Mouse (Mus musculus): ENCODE data around the gene Xrcc1.

The Xrcc1 gene

GRCm38 (mm10) chr7:24546068-24546614, at the start of gene Xrcc1, which contains the start of gene Pinlyp:
Xrcc1 (plus strand) TSS chr7:24546289.
Pinlyp (minus strand) TSS chr7:24546118.
- DNase-seq (ENCODE audit: low read depth, low spot score), result no peak

GRCm38 (mm10) chr7:24499856-24500577, 46.1 kb upstream of the Xrcc1 start:
- DNase-seq (ENCODE audit: low read depth, low spot score), result peak; percentile 92

DNA sequence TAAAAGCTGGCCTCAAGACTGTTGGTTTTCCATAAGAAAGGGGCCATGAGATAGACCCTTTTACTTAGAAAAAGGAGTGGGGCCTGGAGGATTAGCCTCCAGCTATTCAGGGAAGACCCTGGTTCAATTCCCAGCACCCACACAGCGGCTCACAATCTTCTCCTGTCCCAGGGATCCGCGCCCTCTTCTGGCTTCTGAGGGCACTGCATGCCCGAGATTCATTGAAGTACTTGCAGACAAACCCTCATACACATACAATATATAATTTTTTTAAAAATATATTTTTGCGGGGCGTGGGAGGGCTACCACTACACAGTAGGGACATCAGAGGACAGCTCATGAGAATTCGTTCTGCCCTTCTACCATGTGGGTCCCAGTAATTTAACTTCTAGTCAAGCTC, 45.2 kb upstream of the Xrcc1 start:
- peak; percentile 88 for DNase-seq (ENCODE audit: low read depth, low spot score)

- DNase-seq (ENCODE audit: low read depth, low spot score), result peak; percentile 77
Measured at GRCm38 (mm10) chr7:24501492-24501891, 44.6 kb upstream of the Xrcc1 start.

DNA sequence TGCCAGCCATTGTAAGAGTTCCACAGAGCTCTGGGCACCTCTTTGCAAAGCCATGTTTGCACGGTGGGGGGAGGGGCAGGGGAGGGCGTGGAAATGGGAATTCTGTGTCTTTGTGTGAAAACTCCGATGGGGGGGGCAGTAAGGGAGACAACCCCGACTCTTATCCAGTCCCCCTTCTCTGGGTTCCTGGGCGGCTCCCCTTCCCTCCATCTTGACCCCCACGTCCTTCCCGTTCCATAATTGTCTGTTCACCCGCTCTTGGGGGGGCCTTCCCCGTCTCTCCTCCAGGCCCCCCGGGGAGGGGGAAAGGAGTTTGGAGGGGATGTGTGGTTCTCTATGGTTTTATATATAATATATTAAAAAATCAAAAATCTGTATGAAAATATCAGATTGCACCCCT, 42.1 kb upstream of the Xrcc1 start:
- DNase-seq (ENCODE audit: low read depth, low spot score), result no peak

DNA sequence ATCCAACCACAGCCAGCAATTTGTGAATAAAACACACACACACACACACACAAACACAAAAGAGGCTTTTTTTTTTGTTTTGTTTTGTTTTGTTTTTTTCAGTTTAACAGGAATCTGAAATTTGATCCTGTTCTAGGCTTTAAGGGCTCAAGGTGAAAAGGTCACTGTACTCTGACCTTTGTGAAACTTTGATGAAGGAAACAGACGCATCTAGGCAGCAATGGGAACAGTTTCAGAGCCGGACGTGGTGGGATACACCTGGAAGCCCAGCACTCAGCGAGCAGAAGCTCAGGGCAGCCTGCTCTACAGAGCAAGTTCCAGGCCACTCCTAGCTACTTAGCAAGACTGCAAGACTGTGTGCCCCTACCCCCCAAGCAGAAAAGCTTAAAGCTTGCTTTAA, 41.2 kb upstream of the Xrcc1 start:
- peak; percentile 78 for DNase-seq (ENCODE audit: low read depth, low spot score)

DNA sequence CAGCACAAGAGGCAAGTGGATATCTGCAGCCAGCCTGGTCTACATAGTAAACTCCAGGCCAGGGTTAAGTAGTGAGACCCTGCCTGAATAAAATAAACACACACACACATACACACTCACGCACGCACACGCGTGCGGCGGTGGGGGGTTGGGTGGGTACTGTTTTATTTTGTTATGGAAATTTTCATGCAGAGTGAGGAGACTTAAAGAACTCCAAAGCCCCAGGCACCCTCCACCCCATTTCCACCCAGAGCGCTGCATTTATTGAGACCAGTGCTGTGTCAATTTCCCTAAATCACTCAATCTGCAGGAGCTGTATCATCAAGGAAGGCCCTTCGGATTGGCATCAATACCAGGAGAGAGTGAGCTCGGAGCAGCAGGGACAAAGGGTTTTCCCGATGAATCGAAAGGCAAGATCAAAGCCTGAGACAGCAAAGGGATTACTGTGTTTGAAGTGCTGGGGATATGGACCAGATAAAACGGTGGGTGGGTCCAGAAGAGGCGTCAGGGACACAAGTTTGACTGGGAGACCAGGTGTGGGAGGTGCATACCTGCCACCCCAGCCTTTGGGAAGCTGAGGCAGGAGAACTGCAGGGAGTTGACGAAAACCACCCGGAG, 40.5 kb upstream of the Xrcc1 start:
- peak; percentile 75 for DNase-seq (ENCODE audit: low read depth, low spot score)

- DNase-seq (ENCODE audit: low read depth, low spot score), result no peak
Measured at GRCm38 (mm10) chr7:24506065-24506459, 40.0 kb upstream of the Xrcc1 start.

DNA sequence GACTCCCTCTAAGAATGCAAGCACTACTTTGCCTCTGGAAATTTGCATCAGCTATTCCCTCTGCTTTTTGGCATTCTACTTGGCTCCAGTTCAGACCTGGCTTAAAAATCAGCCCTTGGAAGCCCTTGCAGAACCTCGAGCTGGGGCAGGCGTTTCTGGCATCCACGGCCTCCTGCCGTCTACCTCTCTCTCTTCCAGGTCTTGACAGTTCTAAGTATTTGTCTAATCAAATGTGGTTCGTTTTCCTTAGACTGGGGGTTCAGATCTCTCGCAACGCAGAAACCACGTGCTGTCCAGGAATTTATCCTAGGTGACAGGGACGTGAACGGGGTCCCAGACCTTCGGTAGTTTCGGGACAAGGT, 39.6 kb upstream of the Xrcc1 start:
- no peak for DNase-seq (ENCODE audit: low read depth, low spot score)

DNA sequence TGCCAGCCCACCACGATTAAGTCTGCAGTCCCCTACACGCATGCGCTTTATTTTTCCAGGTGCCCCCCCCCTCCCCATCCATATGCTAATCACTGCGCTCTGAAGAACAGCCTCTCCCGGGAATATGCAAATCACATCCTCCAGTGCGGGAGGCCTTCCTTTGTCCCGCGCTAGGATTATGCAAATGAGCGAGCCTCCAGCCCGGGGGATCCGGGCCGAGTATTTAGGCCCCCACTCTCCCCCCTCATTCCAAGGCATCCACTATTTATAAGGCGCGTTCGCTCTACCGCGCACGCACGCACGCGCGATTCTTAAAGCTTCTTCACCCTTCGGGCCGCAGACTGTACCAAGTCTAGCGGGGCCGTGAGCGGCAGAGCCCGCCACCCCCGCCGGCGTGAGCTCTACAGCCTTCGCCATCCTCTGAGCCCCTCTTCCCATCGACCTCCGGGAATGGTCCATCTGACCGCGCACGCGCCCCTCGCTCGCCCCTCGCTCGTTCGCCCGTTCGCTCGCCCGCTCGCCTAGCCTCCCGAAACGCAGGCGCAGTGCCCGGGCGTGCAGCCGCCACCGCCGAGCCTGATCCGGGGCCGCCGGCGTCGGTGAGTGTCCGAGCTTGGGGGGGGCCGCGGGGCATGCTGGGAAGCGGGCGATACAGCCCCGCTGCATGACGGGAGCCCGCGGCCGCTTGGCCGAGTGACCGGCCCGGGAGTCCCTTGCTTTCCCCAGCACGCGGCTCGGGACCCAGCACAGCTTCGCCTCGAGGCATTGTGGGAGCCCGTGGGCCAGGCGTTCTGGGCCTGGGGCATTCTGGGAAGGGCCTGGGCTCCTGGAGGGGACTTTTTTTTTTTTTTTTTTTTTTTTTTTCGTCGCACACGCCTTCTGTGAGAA, 39.0 kb upstream of the Xrcc1 start, which contains the start of gene Zfp428:
Gene Zfp428 (plus strand): TSS at position 169 of the 888 bp plus-strand sequence.
- DNase-seq (ENCODE audit: low read depth, low spot score), result peak; percentile 95

DNA sequence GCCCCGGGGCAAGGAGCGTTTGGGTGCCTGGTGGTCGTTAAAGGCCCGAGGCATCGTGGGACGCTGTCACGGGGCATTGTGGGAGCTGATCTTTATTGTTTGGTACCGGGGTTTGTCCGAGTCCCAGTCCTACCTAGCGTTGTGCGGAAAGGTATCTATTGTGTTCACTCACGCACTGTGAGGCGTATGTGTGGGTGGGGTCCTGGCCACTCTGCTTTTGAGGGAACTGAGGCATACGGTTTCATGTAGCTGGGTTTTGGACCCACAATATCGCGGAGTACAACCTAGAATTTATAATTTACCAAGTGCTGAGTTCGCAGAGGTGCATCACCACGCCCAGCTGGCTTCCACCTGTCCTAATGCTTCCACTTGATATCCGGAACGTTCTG, 38.4 kb upstream of the Xrcc1 start:
- DNase-seq (ENCODE audit: low read depth, low spot score), result no peak

DNA sequence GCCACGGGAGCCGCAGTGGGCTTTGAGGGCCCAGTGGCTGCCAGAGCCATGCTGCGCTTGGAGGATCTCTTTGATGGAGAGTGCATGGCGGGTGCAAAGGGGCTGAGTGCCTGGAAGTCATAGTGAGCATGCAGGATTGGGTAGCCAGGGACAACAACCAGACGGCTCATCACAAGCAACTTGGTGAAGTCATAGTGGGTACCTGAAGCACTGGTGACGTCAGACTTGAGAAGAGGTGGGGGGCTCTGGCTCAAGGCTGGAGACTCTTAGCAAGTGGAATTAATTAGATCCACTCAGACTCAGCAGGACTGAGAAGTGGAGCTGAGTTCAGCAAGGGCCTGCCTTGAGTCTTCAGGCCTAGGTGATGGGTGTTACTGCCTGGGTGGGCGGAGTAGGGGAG, 33.7 kb upstream of the Xrcc1 start, which contains the start of gene AC161166.1:
Gene AC161166.1 (minus strand): TSS at position 101 of the 400 bp plus-strand sequence.
- DNase-seq (ENCODE audit: low read depth, low spot score), result no peak

- DNase-seq (ENCODE audit: low read depth, low spot score), result peak; percentile 90
Measured at GRCm38 (mm10) chr7:24516319-24516718, 29.8 kb upstream of the Xrcc1 start.

- DNase-seq (ENCODE audit: low read depth, low spot score), result peak; percentile 97
Measured at GRCm38 (mm10) chr7:24517077-24517476, 29.0 kb upstream of the Xrcc1 start.

DNA sequence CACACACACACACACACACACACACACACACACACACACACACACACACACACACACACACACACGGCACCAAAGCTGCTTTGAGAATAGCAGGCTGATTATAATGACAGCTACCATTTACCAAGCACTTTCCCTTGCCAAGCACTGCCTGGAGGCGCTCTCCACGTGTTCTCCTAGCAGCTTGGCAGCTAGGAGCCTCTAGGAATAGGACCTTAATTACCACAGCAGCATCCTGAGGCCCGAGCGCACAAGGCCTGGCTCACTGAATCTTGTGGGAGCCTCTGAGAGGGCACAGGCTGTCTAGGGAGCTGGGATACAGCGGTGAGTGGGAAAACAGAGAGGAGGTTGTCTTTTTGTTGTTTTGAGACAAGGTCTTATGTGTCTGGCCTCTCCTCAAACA, 28.4 kb upstream of the Xrcc1 start:
- DNase-seq (ENCODE audit: low read depth, low spot score), result peak; percentile 56

- peak; percentile 67 for DNase-seq (ENCODE audit: low read depth, low spot score)
Measured at GRCm38 (mm10) chr7:24519130-24519529, 27.0 kb upstream of the Xrcc1 start.

DNA sequence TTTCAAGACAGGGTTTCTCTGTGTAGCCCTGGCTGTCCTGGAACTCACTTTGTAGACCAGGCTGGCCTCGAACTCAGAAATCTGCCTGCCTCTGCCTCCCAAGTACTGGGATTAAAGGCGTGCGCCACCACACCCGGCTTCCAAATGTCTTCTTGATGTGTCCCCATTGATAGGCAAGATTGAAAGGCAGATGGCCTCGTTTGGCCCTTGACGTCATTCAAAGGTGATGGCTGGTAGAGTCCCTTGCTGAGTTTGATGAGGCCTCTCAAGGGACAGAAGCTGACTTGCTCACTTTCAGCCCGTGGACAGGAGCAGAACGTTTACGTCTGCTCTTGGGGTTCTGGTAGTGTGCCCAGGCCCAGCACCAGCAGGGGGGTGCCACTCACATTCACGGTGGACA, 26.0 kb upstream of the Xrcc1 start:
- peak; percentile 71 for DNase-seq (ENCODE audit: low read depth, low spot score)

DNA sequence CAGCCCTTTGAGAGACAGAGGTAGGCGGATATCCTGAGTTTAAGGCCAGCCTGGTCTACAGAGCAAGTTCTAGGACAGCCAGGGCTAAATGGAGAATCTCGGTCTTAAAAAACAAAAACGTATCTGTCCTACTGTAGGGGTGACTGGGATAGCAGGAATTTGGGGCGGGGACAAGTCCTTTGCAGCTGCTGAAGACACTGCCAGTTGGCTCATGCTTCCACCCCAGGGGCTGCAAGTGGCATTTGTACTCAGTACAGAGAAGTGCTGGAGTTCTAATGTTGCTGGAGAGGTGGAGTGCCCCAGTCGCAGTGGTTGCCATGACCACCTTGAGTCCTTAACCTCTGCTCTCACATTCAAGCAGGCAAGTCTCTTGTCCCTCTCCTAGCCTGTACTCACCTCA, 23.3 kb upstream of the Xrcc1 start:
- no peak for DNase-seq (ENCODE audit: low read depth, low spot score)

DNA sequence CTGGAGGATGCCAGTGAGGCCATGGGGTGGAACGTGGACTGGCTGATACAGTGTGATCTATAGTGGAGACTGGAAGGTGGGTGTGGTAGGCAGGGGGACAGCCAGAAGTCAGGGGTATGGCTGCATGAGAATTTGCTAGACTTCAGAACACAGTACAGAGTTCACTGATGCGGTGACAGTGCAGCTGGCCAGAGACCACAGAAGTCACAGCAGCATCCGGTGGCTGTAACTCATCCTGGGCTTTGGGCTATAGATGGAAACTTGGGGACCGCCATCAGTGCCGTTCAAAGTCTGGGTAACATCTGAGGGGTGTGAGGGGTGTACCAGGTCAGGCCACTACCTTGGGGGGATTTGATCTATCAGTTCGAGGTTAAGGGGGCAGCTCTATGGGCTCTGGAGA, 22.4 kb upstream of the Xrcc1 start:
- no peak for DNase-seq (ENCODE audit: low read depth, low spot score)

DNA sequence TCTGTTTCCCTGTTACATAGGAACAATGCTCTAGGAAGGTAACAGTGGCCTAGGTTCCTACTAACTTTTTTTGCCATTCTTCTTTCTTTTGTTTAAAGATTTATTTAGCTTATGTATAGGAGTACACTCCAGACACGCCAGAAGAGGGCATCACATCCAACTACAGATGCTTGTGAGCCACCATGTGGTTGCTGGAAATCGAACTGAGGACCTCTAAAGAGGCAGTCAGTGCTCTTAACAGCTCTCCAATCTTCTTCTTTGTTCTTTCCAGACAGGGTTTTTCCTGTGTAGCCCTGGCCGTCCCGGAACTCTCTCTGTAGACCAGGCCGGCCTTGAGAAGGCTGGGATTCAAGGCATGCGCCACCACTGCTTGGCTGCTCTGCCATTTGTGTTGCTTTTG, 21.1 kb upstream of the Xrcc1 start:
- DNase-seq (ENCODE audit: low read depth, low spot score), result peak; percentile 83

DNA sequence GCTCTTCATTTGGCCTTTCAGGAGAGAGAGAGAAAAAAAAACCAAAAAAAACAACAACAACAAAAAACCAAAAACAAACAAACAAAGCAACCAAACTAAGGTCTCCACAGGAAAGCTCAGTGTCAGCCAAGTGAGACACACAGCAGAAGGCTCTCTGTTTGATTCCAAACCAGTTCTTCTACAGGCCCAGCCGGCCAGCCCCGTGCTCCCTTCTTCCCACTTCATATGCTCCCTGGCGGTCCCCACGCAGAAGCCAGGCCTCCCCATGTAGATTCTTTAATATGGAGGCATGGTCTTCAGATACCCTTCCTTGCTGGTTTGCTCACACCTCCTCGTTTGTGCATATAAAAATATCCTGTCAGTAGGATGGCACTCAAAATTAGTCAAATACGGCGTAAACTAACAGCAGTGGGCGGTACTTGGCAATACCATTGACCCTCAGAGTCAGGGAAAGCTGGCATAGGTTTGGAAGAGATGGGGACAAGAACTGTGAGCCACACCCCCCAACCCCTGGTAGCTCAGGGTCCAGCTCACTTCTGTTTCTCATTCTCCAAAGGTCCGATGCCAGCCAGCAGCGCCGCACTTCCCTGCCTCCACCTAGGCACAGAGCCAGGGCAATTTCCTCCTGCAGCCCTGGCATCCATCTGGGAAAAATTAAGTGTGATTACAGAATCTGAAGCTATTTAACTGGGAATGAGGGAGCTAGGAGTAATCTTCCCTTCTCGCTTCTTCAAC, 20.2 kb upstream of the Xrcc1 start:
- no peak for DNase-seq (ENCODE audit: low read depth, low spot score)
